Mouse (Mus musculus): ENCODE measurements around the gene Mfsd13b. TPM values are rescaled to one million over a fixed set of nuclear protein-coding genes. Genes with fewer than 3 reads are reported as not detected.
"Not testable (repeated sequence)": the region's sequence is repeated elsewhere in the genome, so short reads cannot be mapped to it uniquely, and the experiment has no call there.

The Mfsd13b gene
- polyA plus RNA-seq (2015; fragmentation: Nextera tagmentation; extraction: Ambion mirVana), result not detected in 2 replicates

GRCm38 (mm10) chr7:120982200-120982841 lies at the start of gene Mfsd13b, which contains the start of gene Cdr2:
Gene Mfsd13b, plus strand, starts transcription at chr7:120982509.
Gene Cdr2, minus strand, starts transcription at chr7:120982312.
- peak; percentile 97 for ATAC-seq (replicated peaks; ENCODE audit: low FRiP score)
- Histone ChIP-seq H3K4me2 (peak within 1 kb of the TSS; percentile 83), H3K9ac (peak within 1 kb of the TSS; percentile 76), H3K4me3 (replicated peaks) (peak within 1 kb of the TSS; percentile 95), H3K27ac (peak within 1 kb of the TSS; percentile 85), H3K4me1 (peaks cover 29% of the 10 kb centered on the region), H3K36me3 (no peaks in the 10 kb centered on the region), H3K27me3 (0 out of 2 replicates have a peak, but pooled peaks cover 6% of the 10 kb centered on the region), H3K9me3 (replicated peaks) (no peaks in the 10 kb centered on the region)
- 0% methylated on average over 45 of the region's 46 CpGs for WGBS

- H3K27me3 ChIP-seq, result no peaks in the 10 kb centered on the region
- no peak for ATAC-seq (replicated peaks; ENCODE audit: low FRiP score)
- H3K9me3 ChIP-seq (replicated peaks), result no peaks in the 10 kb centered on the region
- WGBS, result 84% methylated on average over 7 of the region's 7 CpGs
- no peak overlapping the region for H3K4me3 ChIP-seq (replicated peaks)
- peaks cover 99% of the 10 kb centered on the region for H3K36me3 ChIP-seq
- no peaks in the 10 kb centered on the region for H3K4me1 ChIP-seq
- H3K9ac ChIP-seq, result no peak overlapping the region
- no peak overlapping the region for H3K4me2 ChIP-seq
- H3K27ac ChIP-seq, result no peak overlapping the region
These were observed 49.2 kb upstream of the Mfsd13b start for GRCm38 (mm10) chr7:120933110-120933509.

- Histone ChIP-seq H3K36me3 (peaks cover 99% of the 10 kb centered on the region), H3K27me3 (no peaks in the 10 kb centered on the region), H3K4me3 (replicated peaks) (no peak overlapping the region), H3K27ac (no peak overlapping the region), H3K9me3 (replicated peaks) (no peaks in the 10 kb centered on the region), H3K4me1 (no peaks in the 10 kb centered on the region), H3K4me2 (no peak overlapping the region), H3K9ac (no peak overlapping the region)
- WGBS, result 83% methylated on average over 5 of the region's 5 CpGs
- ATAC-seq (replicated peaks; ENCODE audit: low FRiP score), result no peak
These were observed 48.6 kb upstream of the Mfsd13b start for GRCm38 (mm10) chr7:120933680-120934195.

GRCm38 (mm10) chr7:120934716-120935115 lies 47.6 kb upstream of the Mfsd13b start:
- Histone ChIP-seq H3K4me2 (no peak overlapping the region), H3K36me3 (peaks cover 99% of the 10 kb centered on the region), H3K9ac (no peak overlapping the region), H3K4me1 (no peaks in the 10 kb centered on the region), H3K27me3 (no peaks in the 10 kb centered on the region), H3K9me3 (replicated peaks) (no peaks in the 10 kb centered on the region), H3K27ac (no peak overlapping the region), H3K4me3 (replicated peaks) (no peak overlapping the region)
- WGBS, result 42% methylated on average over 5 of the region's 5 CpGs
- 0 out of 2 replicates have a peak, but pooled peaks have one; percentile 69 for ATAC-seq (replicated peaks; ENCODE audit: low FRiP score)

DNA sequence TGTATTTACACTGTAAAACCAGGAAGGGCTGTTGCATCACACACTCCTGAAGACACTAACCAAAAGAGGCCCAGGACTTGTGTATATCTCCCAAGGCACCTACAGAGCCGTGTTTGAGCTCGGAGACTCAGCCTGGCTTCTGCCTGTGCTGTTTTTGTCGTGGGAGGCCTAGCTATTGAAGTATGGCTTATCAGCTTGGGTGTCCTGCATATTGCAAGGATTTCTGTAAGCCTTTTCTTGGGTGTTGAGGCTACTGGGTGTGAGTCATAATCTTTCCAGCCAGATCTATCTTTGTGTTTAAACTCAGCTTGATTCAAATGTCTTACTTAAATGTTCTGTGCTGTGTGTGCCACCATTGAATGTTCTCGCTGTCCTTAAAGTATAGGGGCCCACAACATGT lies 45.8 kb upstream of the Mfsd13b start:
- ATAC-seq (replicated peaks; ENCODE audit: low FRiP score), result no peak
- H3K4me1 ChIP-seq, result no peaks in the 10 kb centered on the region
- no peak overlapping the region for H3K9ac ChIP-seq
- WGBS, result 91% methylated on average over 4 of the region's 4 CpGs
- no peak overlapping the region for H3K4me3 ChIP-seq (replicated peaks)
- H3K9me3 ChIP-seq (replicated peaks), result no peaks in the 10 kb centered on the region
- no peak overlapping the region for H3K4me2 ChIP-seq
- H3K36me3 ChIP-seq, result peaks cover 99% of the 10 kb centered on the region
- H3K27ac ChIP-seq, result no peak overlapping the region
- H3K27me3 ChIP-seq, result no peaks in the 10 kb centered on the region

DNA sequence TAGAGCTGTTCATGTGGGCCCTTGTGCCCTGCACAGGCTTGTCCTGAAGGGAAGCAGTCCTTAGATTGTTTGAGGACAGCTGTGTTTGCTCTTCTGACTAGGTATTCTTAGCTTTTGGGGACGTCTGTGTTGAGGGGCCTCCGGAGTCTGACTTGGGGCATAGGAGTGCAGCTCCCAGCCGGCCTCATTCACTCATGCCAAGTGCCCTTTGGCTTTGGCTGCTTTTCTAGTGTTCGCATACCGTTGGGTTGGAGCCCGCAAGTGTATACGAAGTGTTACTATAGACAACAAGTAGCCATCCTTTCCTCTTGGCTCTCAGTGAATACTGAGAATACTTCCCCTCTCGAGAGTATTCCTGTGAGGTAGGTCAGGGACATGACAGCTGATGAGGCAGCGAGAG lies 44.1 kb upstream of the Mfsd13b start:
- H3K27me3 ChIP-seq, result no peaks in the 10 kb centered on the region
- H3K36me3 ChIP-seq, result peaks cover 99% of the 10 kb centered on the region
- no peak overlapping the region for H3K4me2 ChIP-seq
- no peak overlapping the region for H3K4me3 ChIP-seq (replicated peaks)
- 89% methylated on average over 9 of the region's 9 CpGs for WGBS
- 0 out of 2 replicates have a peak, but pooled peaks cover 2% of the 10 kb centered on the region for H3K4me1 ChIP-seq
- ATAC-seq (replicated peaks; ENCODE audit: low FRiP score), result no peak
- no peak overlapping the region for H3K27ac ChIP-seq
- H3K9ac ChIP-seq, result no peak overlapping the region
- no peaks in the 10 kb centered on the region for H3K9me3 ChIP-seq (replicated peaks)

GRCm38 (mm10) chr7:120940343-120940742 lies 42.0 kb upstream of the Mfsd13b start:
- no peak overlapping the region for H3K27ac ChIP-seq
- WGBS, result 90% methylated on average over 12 of the region's 12 CpGs
- no peak overlapping the region for H3K4me2 ChIP-seq
- no peak overlapping the region for H3K4me3 ChIP-seq (replicated peaks)
- 0 out of 2 replicates have a peak, but pooled peaks cover 2% of the 10 kb centered on the region for H3K4me1 ChIP-seq
- H3K9me3 ChIP-seq (replicated peaks), result no peaks in the 10 kb centered on the region
- peak; percentile 21; the same call in 1 of the 2 replicates for ATAC-seq (replicated peaks; ENCODE audit: low FRiP score)
- H3K27me3 ChIP-seq, result no peaks in the 10 kb centered on the region
- no peak overlapping the region for H3K9ac ChIP-seq
- peaks cover 94% of the 10 kb centered on the region for H3K36me3 ChIP-seq

DNA sequence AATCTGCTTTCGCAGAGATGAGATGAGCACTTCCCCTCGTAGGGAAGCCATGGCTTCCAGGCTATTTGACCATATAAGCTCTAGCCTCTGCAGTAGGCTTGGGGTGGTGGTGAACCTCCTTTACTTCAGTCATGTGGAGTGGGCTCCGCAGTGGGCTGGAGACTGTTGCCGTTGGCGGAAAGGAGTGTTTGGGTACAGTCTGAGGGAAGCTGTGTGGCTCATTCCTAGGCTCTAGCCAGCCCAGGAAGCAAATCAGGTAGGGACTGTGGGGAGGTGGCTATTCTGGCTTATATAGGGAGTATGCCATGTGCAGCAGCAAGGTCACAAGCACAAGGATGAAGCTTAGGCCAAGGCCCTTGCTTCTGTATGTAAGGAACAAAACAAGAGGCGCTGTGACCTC lies 41.1 kb upstream of the Mfsd13b start:
- H3K27me3 ChIP-seq, result no peaks in the 10 kb centered on the region
- 96% methylated on average over 6 of the region's 6 CpGs for WGBS
- no peak overlapping the region for H3K4me2 ChIP-seq
- no peak overlapping the region for H3K27ac ChIP-seq
- no peak overlapping the region for H3K9ac ChIP-seq
- peaks cover 93% of the 10 kb centered on the region for H3K36me3 ChIP-seq
- no peaks in the 10 kb centered on the region for H3K9me3 ChIP-seq (replicated peaks)
- H3K4me3 ChIP-seq (replicated peaks), result no peak overlapping the region
- H3K4me1 ChIP-seq, result 0 out of 2 replicates have a peak, but pooled peaks cover 2% of the 10 kb centered on the region
- ATAC-seq (replicated peaks; ENCODE audit: low FRiP score), result no peak

DNA sequence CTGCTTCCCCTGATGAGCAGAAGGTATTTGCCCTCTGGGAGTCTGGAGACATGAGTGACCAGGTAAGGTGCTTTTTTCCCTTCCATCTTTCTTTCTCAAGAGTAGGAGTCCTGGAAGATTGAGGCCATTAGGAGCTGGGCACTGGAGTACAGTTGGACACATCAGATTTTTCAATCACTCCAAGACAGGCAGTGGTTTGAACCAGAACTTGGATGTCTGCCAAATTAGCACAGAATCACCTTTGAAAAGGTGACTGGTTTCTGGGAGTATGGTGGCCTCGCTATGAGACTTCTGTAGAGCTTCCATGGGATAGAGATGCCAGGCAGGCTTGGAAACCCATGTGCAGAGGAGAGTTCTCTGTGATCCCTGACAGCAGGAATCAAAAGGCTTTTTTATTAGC lies 39.8 kb upstream of the Mfsd13b start:
- no peak overlapping the region for H3K9ac ChIP-seq
- ATAC-seq (replicated peaks; ENCODE audit: low FRiP score), result no peak
- H3K4me1 ChIP-seq, result 0 out of 2 replicates have a peak, but pooled peaks cover 2% of the 10 kb centered on the region
- no peaks in the 10 kb centered on the region for H3K27me3 ChIP-seq
- 78% methylated on average over 1 of the region's 1 CpGs for WGBS
- no peak overlapping the region for H3K27ac ChIP-seq
- no peaks in the 10 kb centered on the region for H3K9me3 ChIP-seq (replicated peaks)
- H3K36me3 ChIP-seq, result peaks cover 85% of the 10 kb centered on the region
- no peak overlapping the region for H3K4me3 ChIP-seq (replicated peaks)
- H3K4me2 ChIP-seq, result no peak overlapping the region

DNA sequence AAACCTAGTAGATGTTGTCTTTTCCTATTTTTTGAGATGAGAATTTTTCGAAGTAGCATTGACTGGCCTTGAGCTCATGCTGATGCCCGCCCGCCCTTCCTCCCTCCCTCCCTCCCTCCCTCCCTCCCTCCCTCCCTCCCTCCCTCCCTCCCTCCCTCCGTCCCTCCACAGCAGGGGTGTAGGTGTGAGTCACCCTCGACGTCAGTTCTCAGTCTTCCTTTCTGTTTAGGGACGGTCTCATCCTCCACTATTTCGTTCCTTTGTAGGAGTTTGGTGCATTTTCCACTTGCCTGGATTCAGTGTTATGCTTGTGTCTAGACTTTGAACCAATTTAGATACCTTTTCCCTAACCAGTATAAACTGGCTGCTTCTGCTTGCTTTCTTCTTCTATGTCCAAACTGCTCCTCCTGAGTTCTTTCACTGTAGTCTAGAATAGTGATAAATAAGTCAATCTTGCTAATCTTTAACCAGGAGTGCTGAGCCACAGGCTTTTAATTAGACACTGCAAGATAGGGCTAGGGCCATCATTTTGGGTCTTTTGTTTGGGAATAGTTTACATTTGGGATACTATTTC lies 38.3 kb upstream of the Mfsd13b start:
- Histone ChIP-seq H3K4me1 (0 out of 2 replicates have a peak, but pooled peaks cover 2% of the 10 kb centered on the region), H3K36me3 (peaks cover 84% of the 10 kb centered on the region), H3K27me3 (no peaks in the 10 kb centered on the region), H3K27ac (no peak overlapping the region), H3K9ac (no peak overlapping the region), H3K9me3 (replicated peaks) (no peaks in the 10 kb centered on the region), H3K4me2 (no peak overlapping the region), H3K4me3 (replicated peaks) (no peak overlapping the region)
- 57% methylated on average over 7 of the region's 8 CpGs for WGBS
- 0 out of 2 replicates have a peak, but pooled peaks have one; percentile 46 for ATAC-seq (replicated peaks; ENCODE audit: low FRiP score)

- peaks cover 41% of the 10 kb centered on the region for H3K36me3 ChIP-seq
- not testable (repeated sequence) for ATAC-seq (replicated peaks; ENCODE audit: low FRiP score); H3K27ac ChIP-seq; H3K4me2 ChIP-seq; H3K4me1 ChIP-seq; H3K9ac ChIP-seq; H3K27me3 ChIP-seq; H3K4me3 ChIP-seq (replicated peaks); H3K9me3 ChIP-seq (replicated peaks)
- 78% methylated on average over 7 of the region's 7 CpGs for WGBS
These were observed 28.7 kb upstream of the Mfsd13b start for GRCm38 (mm10) chr7:120953591-120953990.

- H3K4me3 ChIP-seq (replicated peaks), result no peak overlapping the region
- H3K9ac ChIP-seq, result no peak overlapping the region
- WGBS, result 92% methylated on average over 2 of the region's 2 CpGs
- ATAC-seq (replicated peaks; ENCODE audit: low FRiP score), result no peak
- H3K36me3 ChIP-seq, result peaks cover 39% of the 10 kb centered on the region
- H3K27me3 ChIP-seq, result no peaks in the 10 kb centered on the region
- no peaks in the 10 kb centered on the region for H3K9me3 ChIP-seq (replicated peaks)
- no peak overlapping the region for H3K27ac ChIP-seq
- no peaks in the 10 kb centered on the region for H3K4me1 ChIP-seq
- H3K4me2 ChIP-seq, result no peak overlapping the region
These were observed 22.2 kb upstream of the Mfsd13b start for GRCm38 (mm10) chr7:120960116-120960515.

Data from kidney, embryonic 15.5 days (tissue).